Mouse (Mus musculus): Measurements from ENCODE around the gene Htr7.

The Htr7 gene

DNA sequence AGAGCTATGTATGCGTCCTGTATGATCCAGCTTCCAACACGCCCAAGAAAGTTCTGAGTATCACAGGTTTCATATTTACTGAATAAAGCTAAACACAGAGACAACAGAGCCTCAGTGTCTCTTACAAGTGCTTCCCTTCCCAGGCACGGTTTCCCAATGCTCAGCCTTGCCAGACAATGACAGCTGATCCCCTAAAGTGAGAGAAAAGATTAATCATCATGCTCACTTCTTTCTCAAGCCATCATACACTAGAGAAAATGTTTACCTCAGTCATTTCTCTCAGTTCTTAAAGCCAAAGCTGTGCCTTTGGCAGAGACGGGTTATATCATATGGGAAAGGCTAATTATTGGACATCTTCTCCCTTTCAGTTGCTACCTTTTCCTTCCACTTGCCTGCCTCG, 99.7 kb downstream of the Htr7 start:
- no peak for DNase-seq (ENCODE audit: low spot score)

DNA sequence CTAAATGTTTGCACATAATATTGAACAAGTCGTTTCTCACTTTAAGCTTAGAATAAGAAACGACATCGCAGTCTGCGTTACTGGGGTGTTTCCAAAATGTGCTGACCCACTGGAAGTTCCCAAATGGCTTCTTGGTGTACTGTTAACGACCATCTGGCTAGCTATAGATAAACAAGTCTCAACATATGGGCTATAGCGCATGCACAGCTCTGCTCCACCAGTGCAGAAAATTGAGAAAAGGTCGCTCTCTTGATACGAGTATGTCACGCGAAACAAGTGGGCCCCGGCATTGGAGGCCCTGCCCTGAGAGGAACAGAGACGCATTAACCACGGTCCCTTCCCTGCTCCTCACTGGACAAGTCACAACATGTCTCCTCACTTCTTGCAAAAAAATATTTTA, 101.6 kb downstream of the Htr7 start:
- no peak for DNase-seq (ENCODE audit: low spot score)

GRCm38 (mm10) chr19:35949888-35950287, 107.4 kb downstream of the Htr7 start:
- DNase-seq (ENCODE audit: low spot score), result no peak

DNA sequence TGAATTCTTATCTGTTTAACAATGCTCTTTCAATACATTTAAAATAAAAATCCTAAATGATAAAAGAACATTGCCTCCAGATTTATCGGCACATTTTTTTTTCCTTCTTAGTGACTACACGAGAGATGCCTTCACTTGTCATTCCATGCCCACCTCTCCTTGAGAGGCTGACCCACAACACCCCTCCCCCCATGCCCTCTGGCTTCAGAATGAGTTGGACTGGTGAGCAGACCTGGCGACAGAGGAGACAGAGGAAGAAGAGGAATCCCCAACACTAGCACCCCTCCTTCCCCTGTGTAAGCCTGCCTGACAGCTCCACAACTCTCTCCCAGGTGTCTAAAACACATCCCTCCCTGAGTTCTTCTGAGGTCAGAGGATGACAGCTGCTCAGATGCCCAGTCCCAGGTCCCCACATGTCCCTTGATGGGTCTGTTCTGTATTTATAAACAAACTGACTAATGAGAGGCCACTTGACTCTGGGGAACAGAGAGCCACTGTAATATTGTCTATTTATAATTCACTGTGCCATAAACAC, 132.3 kb downstream of the Htr7 start:
- DNase-seq (ENCODE audit: low spot score), result no peak

GRCm38 (mm10) chr19:35924418-35924817, 132.9 kb downstream of the Htr7 start:
- no peak for DNase-seq (ENCODE audit: low spot score)

Measured in urinary bladder, postnatal 10 days (tissue).